Mouse (Mus musculus) liver, embryonic 16.5 days (tissue): Measurements from ENCODE around the gene Myh13. TPM values are rescaled to one million over a fixed set of nuclear protein-coding genes. Genes with fewer than 3 reads are reported as not detected.

Experiments used
- ATAC-seq: fragments of 200-750 bp; cut with Nextera tagmentation; 2 replicates; pipeline ENCODE4 v1.8.0; 2017; ENCODE audit warnings: low read depth, mild to moderate bottlenecking, moderate number of reproducible peaks, moderate library complexity
- H3K27ac ChIP-seq: fragments of 300-500 bp; sonication (generic); 2 replicates; pipeline ENCODE4 v1.5.1; 2014; ENCODE audit warnings: mild to moderate bottlenecking, low read length
- H3K27me3 ChIP-seq: fragments of 300-500 bp; sonication (generic); 2 replicates; pipeline ENCODE4 v1.6.1; 2014; ENCODE audit warnings: low read depth, low read length, mixed read lengths; ENCODE audit not compliant: control insufficient read depth, insufficient read depth
- H3K36me3 ChIP-seq: fragments of 300-500 bp; sonication (generic); 2 replicates; pipeline ENCODE4 v1.6.1; 2014; ENCODE audit warnings: mild to moderate bottlenecking; ENCODE audit not compliant: control insufficient read depth, insufficient read depth
- H3K4me1 ChIP-seq: fragments of 300-500 bp; sonication (generic); 2 replicates; pipeline ENCODE4 v1.6.1; 2014; ENCODE audit warnings: low read depth, low read length, mixed read lengths; ENCODE audit not compliant: control insufficient read depth
- H3K4me2 ChIP-seq: fragments of 300-500 bp; sonication (generic); 2 replicates; pipeline ENCODE4 v1.6.1; 2014; ENCODE audit warnings: low read depth, low read length, mixed read lengths
- H3K4me3 ChIP-seq: fragments of 300-500 bp; sonication (generic); 2 replicates; pipeline ENCODE4 v1.5.1; 2014; ENCODE audit warnings: low read depth, mild to moderate bottlenecking, low read length
- H3K9ac ChIP-seq: fragments of 300-500 bp; sonication (generic); 2 replicates; pipeline ENCODE4 v1.6.1; 2014; ENCODE audit warnings: low read depth, low read length
- H3K9me3 ChIP-seq: fragments of 300-500 bp; sonication (generic); replicated peaks from 2 replicates; pipeline ENCODE4 v1.6.1; 2016; ENCODE audit warnings: low read length; ENCODE audit not compliant: control insufficient read depth
- WGBS: fragments of 180-500 bp; shearing (Covaris S2); extraction: QIAGEN DNeasy Blood & Tissue Kit; methylation state at CpG from one replicate; pipeline ENCODE4 v1.1.7; 2014; ENCODE audit not compliant: insufficient replicate concordance; 5-methylcytosine and 5-hydroxymethylcytosine counted together
- polyA plus RNA-seq: library from polyadenylated mRNA; unstranded; fragments of >200 nt; fragmentation: Nextera tagmentation; extraction: Ambion mirVana; gene quantifications from 2 replicates; pipeline ENCODE4 v1.2.1, GENCODE M21; 2015

Gene Myh13
- polyA plus RNA-seq, 1 experiment from 2014 or later: not detected

DNA sequence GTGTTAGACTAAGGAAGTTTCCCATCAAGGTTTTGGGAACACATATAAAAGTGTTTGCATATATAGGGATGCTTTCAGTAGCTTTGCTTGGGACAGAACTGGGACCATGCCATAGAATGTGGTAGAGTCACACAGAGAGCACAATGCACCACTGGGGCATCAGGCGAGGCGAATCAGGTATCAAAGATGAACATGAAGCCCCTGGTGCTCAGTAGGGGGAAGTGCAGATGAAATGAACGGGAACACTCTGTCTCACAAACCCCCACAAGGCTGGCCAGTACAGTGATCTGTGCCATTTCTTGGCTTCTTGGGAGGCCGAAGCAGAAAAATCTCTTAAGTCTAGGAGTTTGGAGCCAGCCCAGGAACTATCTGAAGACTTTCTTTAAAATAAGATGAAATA, 31.6 kb downstream of the Myh13 start:
- Histone ChIP-seq H3K4me1 (no peaks in the 10 kb centered on the region), H3K4me2 (no peak overlapping the region), H3K9ac (no peak overlapping the region), H3K27me3 (no peaks in the 10 kb centered on the region), H3K4me3 (no peak overlapping the region), H3K27ac (no peak overlapping the region), H3K9me3 (no peaks in the 10 kb centered on the region), H3K36me3 (no peaks in the 10 kb centered on the region)
- ATAC-seq: no peak
- 39% methylated on average over 4 of the region's 4 CpGs for WGBS

DNA sequence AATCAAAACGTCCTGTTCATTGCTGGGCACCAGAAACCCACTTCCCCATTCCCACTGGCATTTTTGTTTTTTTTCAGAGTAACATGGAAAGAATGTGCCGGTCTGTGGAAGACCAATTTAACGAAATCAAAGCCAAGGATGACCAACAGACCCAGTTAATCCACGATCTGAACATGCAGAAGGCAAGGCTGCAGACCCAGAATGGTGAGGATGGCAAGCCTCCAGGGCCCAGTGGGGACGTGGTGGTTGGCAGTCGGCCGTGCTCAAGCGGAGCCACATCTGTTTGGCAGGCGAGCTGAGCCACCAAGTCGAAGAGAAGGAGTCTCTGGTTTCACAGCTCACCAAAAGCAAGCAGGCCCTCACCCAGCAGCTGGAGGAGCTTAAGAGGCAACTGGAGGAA, 36.6 kb downstream of the Myh13 start:
- no peak overlapping the region for H3K4me2 ChIP-seq
- H3K4me3 ChIP-seq: no peak overlapping the region
- H3K4me1 ChIP-seq: no peaks in the 10 kb centered on the region
- no peak overlapping the region for H3K27ac ChIP-seq
- H3K27me3 ChIP-seq: no peaks in the 10 kb centered on the region
- no peak for ATAC-seq
- no peaks in the 10 kb centered on the region for H3K36me3 ChIP-seq
- H3K9ac ChIP-seq: no peak overlapping the region
- no peaks in the 10 kb centered on the region for H3K9me3 ChIP-seq
- WGBS: 55% methylated on average over 10 of the region's 10 CpGs

DNA sequence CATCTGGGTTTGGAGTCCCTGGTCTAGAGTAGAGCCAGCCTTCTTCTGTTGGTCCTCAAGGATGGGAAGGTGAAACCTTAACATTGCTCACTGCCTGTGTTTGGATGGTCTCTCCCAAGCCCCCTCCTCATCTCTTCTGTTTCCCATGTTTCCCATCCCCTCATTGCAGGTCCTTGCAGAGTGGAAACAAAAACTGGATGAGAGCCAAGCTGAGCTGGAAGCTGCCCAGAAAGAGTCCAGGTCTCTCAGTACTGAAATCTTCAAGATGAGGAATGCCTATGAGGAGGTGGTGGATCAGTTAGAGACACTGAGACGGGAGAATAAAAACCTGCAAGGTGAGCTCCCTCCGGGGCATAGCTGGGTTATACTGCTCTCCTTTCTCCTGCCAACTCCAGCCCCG, 40.8 kb downstream of the Myh13 start:
- no peak for ATAC-seq
- Histone ChIP-seq H3K27me3 (no peaks in the 10 kb centered on the region), H3K9ac (no peak overlapping the region), H3K27ac (no peak overlapping the region), H3K4me2 (no peak overlapping the region), H3K4me1 (no peaks in the 10 kb centered on the region), H3K36me3 (no peaks in the 10 kb centered on the region), H3K4me3 (no peak overlapping the region), H3K9me3 (no peaks in the 10 kb centered on the region)
- WGBS: 42% methylated on average over 3 of the region's 3 CpGs

DNA sequence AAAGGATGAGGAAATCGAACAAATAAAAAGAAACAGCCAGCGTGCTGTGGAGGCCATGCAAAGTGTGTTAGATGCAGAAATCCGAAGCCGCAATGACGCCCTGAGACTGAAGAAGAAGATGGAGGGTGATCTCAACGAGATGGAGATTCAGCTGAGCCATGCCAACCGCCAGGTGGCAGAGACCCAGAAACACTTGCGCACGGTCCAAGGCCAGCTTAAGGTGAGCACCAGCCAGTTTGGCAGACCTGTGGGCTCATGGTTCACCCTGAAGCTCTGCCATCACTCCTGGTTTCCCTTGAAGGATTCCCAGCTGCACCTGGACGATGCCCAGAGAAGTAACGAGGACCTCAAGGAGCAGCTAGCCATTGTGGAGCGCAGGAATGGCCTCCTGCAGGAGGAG, 43.1 kb downstream of the Myh13 start:
- Histone ChIP-seq H3K27ac (no peak overlapping the region), H3K27me3 (no peaks in the 10 kb centered on the region), H3K9me3 (no peaks in the 10 kb centered on the region), H3K4me3 (no peak overlapping the region), H3K4me1 (no peaks in the 10 kb centered on the region), H3K9ac (no peak overlapping the region), H3K36me3 (no peaks in the 10 kb centered on the region), H3K4me2 (no peak overlapping the region)
- ATAC-seq: no peak
- WGBS: 72% methylated on average over 12 of the region's 12 CpGs

GRCm38 (mm10) chr11:67364986-67365721, 43.7 kb downstream of the Myh13 start:
- H3K9ac ChIP-seq: no peak overlapping the region
- 68% methylated on average over 14 of the region's 14 CpGs for WGBS
- no peak overlapping the region for H3K4me2 ChIP-seq
- H3K27ac ChIP-seq: no peak overlapping the region
- H3K4me1 ChIP-seq: no peaks in the 10 kb centered on the region
- no peak overlapping the region for H3K4me3 ChIP-seq
- no peaks in the 10 kb centered on the region for H3K27me3 ChIP-seq
- no peak for ATAC-seq
- no peaks in the 10 kb centered on the region for H3K9me3 ChIP-seq
- no peaks in the 10 kb centered on the region for H3K36me3 ChIP-seq

DNA sequence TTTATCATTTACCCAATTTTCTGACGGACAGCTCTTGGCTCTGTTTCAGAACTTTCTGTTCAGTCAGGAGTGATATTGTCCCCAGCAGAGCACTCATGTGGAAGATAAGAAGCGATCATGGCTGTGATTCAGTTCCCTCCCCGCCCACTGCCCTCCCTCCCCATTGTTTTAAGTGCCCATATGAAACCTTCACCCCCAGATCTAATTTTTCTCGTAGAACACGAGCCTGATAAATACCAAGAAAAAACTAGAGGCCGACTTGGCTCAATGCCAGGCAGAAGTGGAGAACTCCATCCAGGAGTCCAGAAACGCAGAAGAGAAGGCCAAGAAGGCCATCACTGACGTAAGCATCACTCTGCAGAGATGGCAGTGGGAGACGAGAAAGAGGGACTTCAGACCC, 45.5 kb downstream of the Myh13 start:
- Histone ChIP-seq H3K4me3 (no peak overlapping the region), H3K4me1 (no peaks in the 10 kb centered on the region), H3K9me3 (no peaks in the 10 kb centered on the region), H3K27ac (no peak overlapping the region), H3K36me3 (no peaks in the 10 kb centered on the region), H3K4me2 (no peak overlapping the region), H3K9ac (no peak overlapping the region), H3K27me3 (no peaks in the 10 kb centered on the region)
- 58% methylated on average over 9 of the region's 9 CpGs for WGBS
- no peak for ATAC-seq

DNA sequence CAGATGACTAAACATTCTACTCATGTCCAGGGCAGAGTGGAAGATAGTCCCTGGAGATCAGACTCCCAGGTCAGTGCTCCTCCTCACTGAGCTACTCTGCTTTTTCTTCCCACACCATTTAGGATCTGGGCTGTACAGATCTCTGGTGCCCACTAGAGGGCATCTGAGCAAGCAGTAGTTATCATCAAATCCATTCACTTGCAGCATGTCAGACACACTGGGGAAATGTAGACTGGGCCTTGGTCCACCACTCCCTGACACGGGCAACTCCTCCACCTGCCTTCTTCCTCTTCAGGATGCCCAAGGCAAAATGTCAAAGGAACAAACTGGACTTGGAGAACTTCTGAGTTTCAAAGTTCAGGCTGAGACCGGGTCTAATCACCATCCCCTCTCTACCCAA, 51.9 kb downstream of the Myh13 start:
- 38% methylated on average over 2 of the region's 2 CpGs for WGBS
- ATAC-seq: no peak
- H3K4me1 ChIP-seq: no peaks in the 10 kb centered on the region
- no peak overlapping the region for H3K4me2 ChIP-seq
- no peak overlapping the region for H3K27ac ChIP-seq
- H3K9ac ChIP-seq: no peak overlapping the region
- no peak overlapping the region for H3K4me3 ChIP-seq
- no peaks in the 10 kb centered on the region for H3K9me3 ChIP-seq
- H3K27me3 ChIP-seq: no peaks in the 10 kb centered on the region
- H3K36me3 ChIP-seq: no peaks in the 10 kb centered on the region

- H3K4me1 ChIP-seq: no peaks in the 10 kb centered on the region
- no peaks in the 10 kb centered on the region for H3K36me3 ChIP-seq
- no peak overlapping the region for H3K4me3 ChIP-seq
- H3K9ac ChIP-seq: no peak overlapping the region
- no peaks in the 10 kb centered on the region for H3K9me3 ChIP-seq
- no peaks in the 10 kb centered on the region for H3K27me3 ChIP-seq
- no peak overlapping the region for H3K27ac ChIP-seq
- no peak for ATAC-seq
- no peak overlapping the region for H3K4me2 ChIP-seq
Observed at GRCm38 (mm10) chr11:67376308-67376707, 54.9 kb downstream of the Myh13 start.

DNA sequence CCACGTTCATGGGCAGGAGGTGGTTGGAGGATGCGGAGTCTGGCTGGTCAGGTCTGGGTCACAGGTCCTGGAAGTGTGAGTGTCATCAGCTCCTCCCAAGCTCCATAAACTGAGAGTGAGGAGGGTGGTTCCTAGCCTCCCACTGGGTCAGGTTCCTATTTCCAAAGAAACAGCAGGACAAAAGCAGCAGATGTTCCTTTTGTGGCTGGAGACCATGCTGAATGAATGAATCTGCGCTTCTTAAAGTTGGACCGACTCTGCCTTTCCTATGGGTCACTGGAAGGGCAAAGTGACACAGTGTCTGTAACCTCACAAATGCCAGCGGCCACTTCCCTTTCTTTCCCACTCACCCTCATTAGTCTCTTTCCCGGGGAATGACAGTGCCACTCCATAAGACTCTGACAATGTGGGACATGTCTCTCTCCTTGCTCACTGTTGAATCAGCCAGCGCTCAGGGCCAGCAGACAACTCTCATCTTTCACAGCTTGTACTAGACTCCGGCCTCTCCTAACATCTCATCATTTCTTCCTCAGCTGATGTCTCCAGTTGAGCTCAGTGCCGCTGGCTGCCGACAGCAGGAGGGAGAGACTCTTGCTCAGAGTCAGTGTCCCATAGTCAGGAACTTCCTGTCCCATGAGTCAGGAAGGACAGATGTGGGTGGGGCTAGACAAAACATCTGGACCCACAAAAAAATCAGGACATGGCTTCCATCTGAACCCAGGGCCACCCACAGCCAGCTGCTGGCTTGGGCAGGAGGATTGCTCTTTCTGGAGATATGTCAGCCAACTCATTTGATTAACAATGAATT, 58.4 kb downstream of the Myh13 start:
- Histone ChIP-seq H3K4me2 (no peak overlapping the region), H3K9me3 (no peaks in the 10 kb centered on the region), H3K27me3 (no peaks in the 10 kb centered on the region), H3K36me3 (no peaks in the 10 kb centered on the region), H3K4me3 (no peak overlapping the region), H3K27ac (no peak overlapping the region), H3K9ac (no peak overlapping the region), H3K4me1 (no peaks in the 10 kb centered on the region)
- ATAC-seq: no peak
- WGBS: 32% methylated on average over 10 of the region's 10 CpGs
